Mouse (Mus musculus): ENCODE data around the gene Chmp4b.

Chmp4b gene

GRCm38 (mm10) chr2:154720315-154720714, 68.8 kb downstream of the Chmp4b start:
- no peak for DNase-seq (ENCODE audit: low spot score)

- no peak for DNase-seq (ENCODE audit: low spot score)
Observed at GRCm38 (mm10) chr2:154723473-154723872, 72.0 kb downstream of the Chmp4b start.

- no peak for DNase-seq (ENCODE audit: low spot score)
Observed at GRCm38 (mm10) chr2:154729737-154730136, 78.2 kb downstream of the Chmp4b start.

GRCm38 (mm10) chr2:154730841-154731240, 79.3 kb downstream of the Chmp4b start:
- DNase-seq (ENCODE audit: low spot score): no peak

- no peak for DNase-seq (ENCODE audit: low spot score)
Observed at GRCm38 (mm10) chr2:154731916-154732315, 80.4 kb downstream of the Chmp4b start.

GRCm38 (mm10) chr2:154732503-154733141, 81.1 kb downstream of the Chmp4b start:
- DNase-seq (ENCODE audit: low spot score): no peak

- DNase-seq (ENCODE audit: low spot score): no peak
Observed at GRCm38 (mm10) chr2:154734977-154735376, 83.5 kb downstream of the Chmp4b start.

- DNase-seq (ENCODE audit: low spot score): no peak
Observed at GRCm38 (mm10) chr2:154735416-154735815, 83.9 kb downstream of the Chmp4b start.

- no peak for DNase-seq (ENCODE audit: low spot score)
Observed at GRCm38 (mm10) chr2:154735986-154736385, 84.5 kb downstream of the Chmp4b start.

- DNase-seq (ENCODE audit: low spot score): no peak
Observed at GRCm38 (mm10) chr2:154738621-154739020, 87.1 kb downstream of the Chmp4b start.

GRCm38 (mm10) chr2:154742911-154743819, 91.7 kb downstream of the Chmp4b start:
- no peak for DNase-seq (ENCODE audit: low spot score)

GRCm38 (mm10) chr2:154743915-154744314, 92.4 kb downstream of the Chmp4b start:
- no peak for DNase-seq (ENCODE audit: low spot score)

Data from T-cell, adult 2 months (primary cell).